Mouse (Mus musculus) CD8-positive naive resting alpha-beta T cell, adult 2 months (primary cell): ENCODE results near the gene Lmf2.

Experiments used
- DNase-seq, 2 experiments: peaks; one replicate each; pipeline ENCODE4 v3.0.0; 2022; ENCODE audit warnings: low read depth in 2 of 2, low spot score in 2 of 2

The Lmf2 gene

GRCm38 (mm10) chr15:89316146-89316545 is 39.3 kb downstream of the Lmf2 start:
- peak in 1 of 2 experiments; percentile 28 for DNase-seq

- peak; percentile 91 to 94 for DNase-seq
Measured at GRCm38 (mm10) chr15:89315190-89315731, 40.2 kb downstream of the Lmf2 start, which contains the start of gene Sbf1. Sbf1 (minus strand) TSS chr15:89315311.

GRCm38 (mm10) chr15:89314511-89315189 is 40.8 kb downstream of the Lmf2 start:
- DNase-seq = no peak

- no peak for DNase-seq
Measured at GRCm38 (mm10) chr15:89314107-89314506, 41.4 kb downstream of the Lmf2 start.

GRCm38 (mm10) chr15:89313359-89313758 is 42.1 kb downstream of the Lmf2 start:
- no peak for DNase-seq

- peak; percentile 69 to 79 for DNase-seq
Measured at GRCm38 (mm10) chr15:89309962-89310498, 45.4 kb downstream of the Lmf2 start.

- DNase-seq = no peak
Measured at GRCm38 (mm10) chr15:89308406-89309139, 46.9 kb downstream of the Lmf2 start.

- no peak for DNase-seq
Measured at GRCm38 (mm10) chr15:89307461-89307860, 48.0 kb downstream of the Lmf2 start.

- no peak for DNase-seq
Measured at GRCm38 (mm10) chr15:89305966-89306365, 49.5 kb downstream of the Lmf2 start.
